Mouse (Mus musculus): ENCODE measurements around the gene Tuba1b. TPM values are rescaled to one million over a fixed set of nuclear protein-coding genes. Genes with fewer than 3 reads are reported as not detected.

Tuba1b gene
- total and polyA plus RNA-seq, 3 experiments, result 1,149 to 2,960 (median 2,851) TPM

DNA sequence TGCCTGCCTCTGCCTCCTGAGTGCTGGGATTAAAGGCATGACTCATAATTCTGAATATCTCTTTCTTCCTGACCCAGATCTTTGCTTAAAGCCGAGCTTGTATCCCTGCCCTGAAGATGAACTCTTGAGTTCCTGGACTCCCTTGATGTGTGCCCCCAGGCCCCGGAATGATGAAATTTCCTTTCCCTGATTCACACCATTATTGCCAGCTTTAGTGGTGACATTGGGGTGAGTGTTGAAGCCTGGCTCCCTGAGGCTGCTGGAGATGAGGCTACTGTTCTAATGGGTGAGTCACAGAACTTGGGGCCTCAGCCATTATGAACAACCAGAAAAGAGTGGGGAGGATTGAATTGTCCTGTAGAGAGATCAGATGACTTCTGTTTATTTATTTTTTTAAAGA, 7.2 kb upstream of the Tuba1b start:
- no peak for DNase-seq (ENCODE audit: extremely low read depth)
- no peak overlapping the region for H3K27ac ChIP-seq (ENCODE audit: insufficient read depth, low read depth)
- no peaks in the 10 kb centered on the region for H3K27me3 ChIP-seq (replicated peaks)
- H3K4me2 ChIP-seq (ENCODE audit: insufficient read depth, low read depth, poor library complexity, severe bottlenecking), result no peak overlapping the region
- H3K9ac ChIP-seq (ENCODE audit: insufficient read depth, low read depth), result no peak overlapping the region
- no peaks in the 10 kb centered on the region for H3K79me2 ChIP-seq (replicated peaks; ENCODE audit: control insufficient read depth, extremely low read depth, insufficient read depth, poor library complexity, severe bottlenecking)
- no peak for TF ChIP-seq USF1 (IDR thresholded peaks at IDR 0.05; ENCODE audit: low read depth, low read length)
- no peak for TF ChIP-seq MAZ (IDR thresholded peaks at IDR 0.05; ENCODE audit: low read depth, low read length)
- TF ChIP-seq SMC3 (IDR thresholded peaks at IDR 0.05; ENCODE audit: low read depth, low read length), result no peak
- no peak for TF ChIP-seq POLR2A (IDR thresholded peaks at IDR 0.05; ENCODE audit: low read depth, low read length)
- no peak for TF ChIP-seq CHD1 (IDR thresholded peaks at IDR 0.05; ENCODE audit: low read depth, low read length)
- TF ChIP-seq ZMIZ1 (IDR thresholded peaks at IDR 0.05; ENCODE audit: low read depth, low read length), result no peak
- no peak for TF ChIP-seq JUND (conservative IDR thresholded peaks at IDR 0.05; ENCODE audit: low read depth, low read length)
- TF ChIP-seq ZKSCAN1 (IDR thresholded peaks at IDR 0.05; ENCODE audit: borderline replicate concordance, low read depth, low read length), result no peak
- no peak for TF ChIP-seq E2F4 (IDR thresholded peaks at IDR 0.05; ENCODE audit: insufficient replicate concordance, low read depth, low read length)
- no peak for TF ChIP-seq ZC3H11A (IDR thresholded peaks at IDR 0.05; ENCODE audit: low read depth, low read length)
- peaks cover 0 to 26% of the 10 kb centered on the region in 2 experiments for H3K36me3 ChIP-seq (replicated peaks in 1 of 2; ENCODE audit: control insufficient read depth in 1 of 2, insufficient read depth in 1 of 2, low read length in 1 of 2)
- no peaks in the 10 kb centered on the region for H3K9me3 ChIP-seq (replicated peaks; ENCODE audit: low read length)
- peaks cover 4 to 8% of the 10 kb centered on the region in 2 experiments; a peak in 3 of 4 replicates for H3K4me1 ChIP-seq (ENCODE audit: control insufficient read depth in 1 of 2, insufficient read depth in 2 of 2)
- dilution Hi-C loops (cut with MboI; ENCODE audit: extremely low pct_ligation_motif_present, extremely low pct_unique_long_range_greater_than_20kb, low sequenced_read_pairs) (no loop called here), in situ Hi-C loops (cut with MboI; ENCODE audit: low pct_ligation_motif_present, low pct_unique_long_range_greater_than_20kb, low sequenced_read_pairs) (loop anchor here (25.0 kb wide), 2 partner anchors 1279 to 1354 kb away; no protein-coding TSS in a partner anchor)
- no peak overlapping the region for H3K4me3 ChIP-seq (replicated peaks in 1 of 3; ENCODE audit: low read depth in 2 of 3, low read length in 2 of 3, poor library complexity in 1 of 3)

DNA sequence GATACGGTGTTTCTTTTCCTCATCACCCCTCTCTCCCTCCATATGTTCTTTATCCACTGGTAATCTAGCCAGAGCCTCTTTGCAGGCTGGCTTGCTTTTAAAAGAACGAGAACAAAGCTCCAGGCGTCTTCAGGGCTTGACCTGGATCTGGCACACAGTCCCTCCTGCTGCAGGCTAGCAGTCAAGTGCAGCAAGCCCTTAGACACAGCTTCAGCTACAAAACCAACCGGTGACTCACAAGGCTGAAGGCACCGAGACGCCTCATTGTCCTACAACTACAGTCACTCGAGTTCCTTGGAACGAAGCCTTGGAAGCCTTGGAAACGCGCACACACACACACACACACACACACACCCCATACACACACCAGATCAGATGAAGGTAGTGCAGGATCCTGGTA, 6.5 kb upstream of the Tuba1b start:
- no peak overlapping the region for H3K4me3 ChIP-seq (replicated peaks in 1 of 3; ENCODE audit: low read depth in 2 of 3, low read length in 2 of 3, poor library complexity in 1 of 3)
- no peak overlapping the region for H3K4me2 ChIP-seq (ENCODE audit: insufficient read depth, low read depth, poor library complexity, severe bottlenecking)
- dilution Hi-C loops (cut with MboI; ENCODE audit: extremely low pct_ligation_motif_present, extremely low pct_unique_long_range_greater_than_20kb, low sequenced_read_pairs) (no loop called here), in situ Hi-C loops (cut with MboI; ENCODE audit: low pct_ligation_motif_present, low pct_unique_long_range_greater_than_20kb, low sequenced_read_pairs) (loop anchor here (25.0 kb wide), 2 partner anchors 1279 to 1354 kb away; no protein-coding TSS in a partner anchor)
- H3K27ac ChIP-seq (ENCODE audit: insufficient read depth, low read depth), result no peak overlapping the region
- peaks cover 4 to 14% of the 10 kb centered on the region in 2 experiments; a peak in 3 of 4 replicates for H3K4me1 ChIP-seq (ENCODE audit: control insufficient read depth in 1 of 2, insufficient read depth in 2 of 2)
- DNase-seq (ENCODE audit: extremely low read depth), result no peak
- no peaks in the 10 kb centered on the region for H3K27me3 ChIP-seq (replicated peaks)
- H3K9ac ChIP-seq (ENCODE audit: insufficient read depth, low read depth), result no peak overlapping the region
- H3K9me3 ChIP-seq (replicated peaks; ENCODE audit: low read length), result no peaks in the 10 kb centered on the region
- H3K79me2 ChIP-seq (replicated peaks; ENCODE audit: control insufficient read depth, extremely low read depth, insufficient read depth, poor library complexity, severe bottlenecking), result no peaks in the 10 kb centered on the region
- H3K36me3 ChIP-seq (replicated peaks in 1 of 2; ENCODE audit: control insufficient read depth in 1 of 2, insufficient read depth in 1 of 2, low read length in 1 of 2), result peaks cover 0 to 26% of the 10 kb centered on the region in 2 experiments
- TF ChIP-seq GABPA (IDR thresholded peaks at IDR 0.05; ENCODE audit: insufficient replicate concordance, low read depth, low read length) (no peak), CTCF (conservative IDR thresholded peaks at IDR 0.05 in 1 of 2, IDR thresholded peaks at IDR 0.05 in 1 of 2; ENCODE audit: low read depth in 2 of 2, low read length in 2 of 2) (no peak), POLR2A (IDR thresholded peaks at IDR 0.05; ENCODE audit: low read depth, low read length) (no peak), ELF1 (IDR thresholded peaks at IDR 0.05; ENCODE audit: low read depth, low read length) (no peak), JUND (conservative IDR thresholded peaks at IDR 0.05; ENCODE audit: low read depth, low read length) (no peak), ZKSCAN1 (IDR thresholded peaks at IDR 0.05; ENCODE audit: borderline replicate concordance, low read depth, low read length) (no peak), NRF1 (IDR thresholded peaks at IDR 0.05; ENCODE audit: low read depth, low read length) (no peak), MAFK (IDR thresholded peaks at IDR 0.05; ENCODE audit: insufficient replicate concordance, low read length) (no peak), BHLHE40 (IDR thresholded peaks at IDR 0.05; ENCODE audit: low read depth, low read length) (no peak), UBTF (IDR thresholded peaks at IDR 0.05; ENCODE audit: low read depth, low read length) (no peak), SIN3A (IDR thresholded peaks at IDR 0.05; ENCODE audit: low read length) (no peak), USF2 (conservative IDR thresholded peaks at IDR 0.05; ENCODE audit: low read depth, low read length) (no peak), MEF2A (IDR thresholded peaks at IDR 0.05; ENCODE audit: borderline replicate concordance, low read depth, low read length) (no peak), POLR2AphosphoS2 (IDR thresholded peaks at IDR 0.05; ENCODE audit: low read depth, low read length) (no peak), PAX5 (IDR thresholded peaks at IDR 0.05; ENCODE audit: low read length) (no peak), CHD1 (IDR thresholded peaks at IDR 0.05; ENCODE audit: low read depth, low read length) (no peak), ZMIZ1 (IDR thresholded peaks at IDR 0.05; ENCODE audit: low read depth, low read length) (no peak), ZNF384 (IDR thresholded peaks at IDR 0.05; ENCODE audit: low read depth, low read length) (no peak), IRF4 (IDR thresholded peaks at IDR 0.05; ENCODE audit: low read depth, low read length) (no peak), SMC3 (IDR thresholded peaks at IDR 0.05; ENCODE audit: low read depth, low read length) (no peak)

All from CH12.LX (cell line).